Mouse (Mus musculus) limb, embryonic 10.5 days (tissue): ENCODE measurements around the gene Igflr1. TPM values are rescaled to one million over a fixed set of nuclear protein-coding genes. Genes with fewer than 3 reads are reported as not detected.

Source experiments
- DNase-seq: peaks from one replicate; pipeline ENCODE4 v3.0.0-alpha.2; 2017; ENCODE audit warnings: low spot score
- H3K27ac ChIP-seq: fragments of 300-500 bp; sonication (generic); 2 replicates; pipeline ENCODE4 v1.5.1; 2016; ENCODE audit warnings: mild to moderate bottlenecking
- H3K27me3 ChIP-seq: fragments of 300-500 bp; sonication (generic); 2 replicates; pipeline ENCODE4 v1.6.1; 2016; ENCODE audit warnings: low read depth, mild to moderate bottlenecking; ENCODE audit not compliant: poor library complexity, severe bottlenecking
- H3K36me3 ChIP-seq: fragments of 300-500 bp; sonication (generic); 2 replicates; pipeline ENCODE4 v1.6.1; 2016; ENCODE audit warnings: mild to moderate bottlenecking, moderate library complexity
- H3K4me1 ChIP-seq: fragments of 300-500 bp; sonication (generic); 2 replicates; pipeline ENCODE4 v1.6.1; 2016
- H3K4me3 ChIP-seq: fragments of 300-500 bp; sonication (generic); 2 replicates; pipeline ENCODE4 v1.5.1; 2016; ENCODE audit warnings: mild to moderate bottlenecking, moderate library complexity
- H3K9me3 ChIP-seq: fragments of 300-500 bp; sonication (generic); replicated peaks from 2 replicates; pipeline ENCODE4 v1.6.1; 2016; ENCODE audit warnings: mild to moderate bottlenecking
- WGBS: fragments of 180-500 bp; shearing (Covaris S2); methylation state at CpG from one replicate; pipeline ENCODE4 v1.1.7; 2016; 5-methylcytosine and 5-hydroxymethylcytosine counted together
- microRNA-seq: library from miRNA; unstranded; fragments of <30 nt; microRNA quantifications from one replicate; pipeline ENCODE4, GENCODE M21; 2017
- polyA plus RNA-seq: library from polyadenylated mRNA; unstranded; fragments of >200 nt; fragmentation: Nextera tagmentation; extraction: Ambion mirVana; gene quantifications from 2 replicates; pipeline ENCODE4 v1.2.1, GENCODE M21; 2016

Igflr1 gene
- polyA plus RNA-seq, 1 experiment from 2014 or later = 5.7 TPM

- Histone ChIP-seq H3K27ac (no peak overlapping the region), H3K4me1 (peaks cover 19% of the 10 kb centered on the region), H3K36me3 (peaks cover 37% of the 10 kb centered on the region), H3K4me3 (no peak overlapping the region), H3K27me3 (no peaks in the 10 kb centered on the region), H3K9me3 (no peaks in the 10 kb centered on the region)
- DNase-seq = peak; percentile 81
- 24% methylated on average over 14 of the region's 14 CpGs for WGBS
Observed at GRCm38 (mm10) chr7:30613529-30614112, 48.4 kb downstream of the Igflr1 start.

DNA sequence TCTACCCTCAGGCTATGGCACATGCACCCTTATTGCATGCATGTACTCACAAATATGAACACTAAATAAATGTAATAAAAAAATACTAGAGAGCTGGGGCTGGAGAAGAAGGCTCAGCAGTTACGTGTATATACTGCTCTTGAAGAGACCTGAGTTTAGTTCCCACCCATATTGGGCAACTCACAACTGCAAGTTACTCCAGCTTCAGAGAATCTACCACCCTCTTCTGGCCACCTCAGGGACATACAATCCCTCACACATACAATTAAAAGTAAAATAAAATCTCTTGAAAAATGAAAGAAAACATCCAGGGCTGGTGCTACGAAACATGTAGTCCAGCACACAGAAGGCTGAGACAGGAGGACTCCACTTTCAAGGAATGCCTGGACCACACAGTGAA lies 49.2 kb downstream of the Igflr1 start:
- Histone ChIP-seq H3K36me3 (peaks cover 46% of the 10 kb centered on the region), H3K27ac (no peak overlapping the region), H3K4me3 (no peak overlapping the region), H3K4me1 (peaks cover 19% of the 10 kb centered on the region), H3K9me3 (no peaks in the 10 kb centered on the region), H3K27me3 (no peaks in the 10 kb centered on the region)
- WGBS = 82% methylated on average over 2 of the region's 2 CpGs
- DNase-seq = no peak

- H3K27me3 ChIP-seq = no peaks in the 10 kb centered on the region
- 64% methylated on average over 5 of the region's 5 CpGs for WGBS
- H3K36me3 ChIP-seq = peaks cover 51% of the 10 kb centered on the region
- H3K4me3 ChIP-seq = no peak overlapping the region
- DNase-seq = no peak
- no peaks in the 10 kb centered on the region for H3K9me3 ChIP-seq
- H3K27ac ChIP-seq = no peak overlapping the region
- peaks cover 15% of the 10 kb centered on the region for H3K4me1 ChIP-seq
Observed at GRCm38 (mm10) chr7:30615049-30615760, 50.0 kb downstream of the Igflr1 start.

Small RNA genes within 50 kb of the gene (microRNA-seq; reads per million reads assigned to microRNA genes)
- gene Gm38670 (not detected), gene Mir3569 (not detected)

Other genes starting within 250 kb of the Igflr1 start
- 2.1 and 4.2 TPM in 2 replicates for gene E130208F15Rik, start 243.7 kb upstream of the Igflr1 start, polyA plus RNA-seq
- gene Sdhaf1, start 241.5 kb upstream of the Igflr1 start, polyA plus RNA-seq = 18.3 and 18.4 TPM in 2 replicates
- gene Lrfn3, start 202.7 kb upstream of the Igflr1 start, polyA plus RNA-seq = 4.0 and 4.2 TPM in 2 replicates
- 7.6 and 8.6 TPM in 2 replicates for gene Tyrobp, start 151.7 kb upstream of the Igflr1 start, polyA plus RNA-seq
- gene Hcst, start 145.6 kb upstream of the Igflr1 start, polyA plus RNA-seq = not detected in 2 replicates
- gene Nfkbid, start 143.7 kb upstream of the Igflr1 start, polyA plus RNA-seq = 0.55 and 1.2 TPM in 2 replicates
- 8.4 and 13.4 TPM in 2 replicates for gene Aplp1, start 119.9 kb upstream of the Igflr1 start, polyA plus RNA-seq
- not detected in 2 replicates for gene Kirrel2, start 107.7 kb upstream of the Igflr1 start, polyA plus RNA-seq
- gene Nphs1, start 107.1 kb upstream of the Igflr1 start, polyA plus RNA-seq = not detected in 2 replicates
- not detected in 2 replicates for gene Prodh2, start 71.8 kb upstream of the Igflr1 start, polyA plus RNA-seq
- 14.0 and 17.1 TPM in 2 replicates for gene Arhgap33, start 30.4 kb upstream of the Igflr1 start, polyA plus RNA-seq
- gene Hspb6, start 13.2 kb upstream of the Igflr1 start, polyA plus RNA-seq = 4.7 and 7.0 TPM in 2 replicates
- gene Proser3, start 13.1 kb upstream of the Igflr1 start, polyA plus RNA-seq = 17.8 and 21.6 TPM in 2 replicates
- 42.5 and 45.6 TPM in 2 replicates for gene Lin37, start 5.6 kb upstream of the Igflr1 start, polyA plus RNA-seq
- 92.5 and 100 TPM in 2 replicates for gene U2af1l4, start 2.1 kb upstream of the Igflr1 start, polyA plus RNA-seq
- gene Gm49396, start 2.1 kb upstream of the Igflr1 start, polyA plus RNA-seq = 13.4 and 15.3 TPM in 2 replicates
- gene Psenen, start 1.8 kb upstream of the Igflr1 start, polyA plus RNA-seq = 120 and 121 TPM in 2 replicates
- gene Kmt2b, start 23.3 kb downstream of the Igflr1 start, polyA plus RNA-seq = 10.2 and 10.6 TPM in 2 replicates
- gene Zbtb32, start 33.5 kb downstream of the Igflr1 start, polyA plus RNA-seq = 0.15 and 0.45 TPM in 2 replicates
- 7.9 and 8.2 TPM in 2 replicates for gene Upk1a, start 47.4 kb downstream of the Igflr1 start, polyA plus RNA-seq
- gene Cox6b1, start 60.7 kb downstream of the Igflr1 start, polyA plus RNA-seq = 776 and 820 TPM in 2 replicates
- 1.3 and 2.5 TPM in 2 replicates for gene Etv2, start 70.4 kb downstream of the Igflr1 start, polyA plus RNA-seq
- gene Rbm42, start 84.9 kb downstream of the Igflr1 start, polyA plus RNA-seq = 150 and 151 TPM in 2 replicates
- 84.1 and 84.8 TPM in 2 replicates for gene Haus5, start 99.6 kb downstream of the Igflr1 start, polyA plus RNA-seq
- gene Pmis2, start 106.2 kb downstream of the Igflr1 start, polyA plus RNA-seq = not detected in 2 replicates
- not detected in 2 replicates for gene 2200002J24Rik, start 133.5 kb downstream of the Igflr1 start, polyA plus RNA-seq
- 0.08 and 0.38 TPM in 2 replicates for gene Atp4a, start 146.8 kb downstream of the Igflr1 start, polyA plus RNA-seq
- gene Tmem147, start 164.1 kb downstream of the Igflr1 start, polyA plus RNA-seq = 153 and 159 TPM in 2 replicates
- gene Gapdhs, start 178.3 kb downstream of the Igflr1 start, polyA plus RNA-seq = 0.43 TPM in 1 of 2 replicates, not detected in the other
- gene Sbsn, start 186.0 kb downstream of the Igflr1 start, polyA plus RNA-seq = 1.1 and 1.4 TPM in 2 replicates
- not detected in 2 replicates for gene Dmkn, start 198.3 kb downstream of the Igflr1 start, polyA plus RNA-seq
- gene Krtdap, start 222.5 kb downstream of the Igflr1 start, polyA plus RNA-seq = not detected in 2 replicates